Mouse (Mus musculus): ENCODE measurements around the gene Tgfbr3.
A peak's percentile ranks its signal among the peaks of the same experiment; 100 is the strongest.

Gene Tgfbr3

DNA sequence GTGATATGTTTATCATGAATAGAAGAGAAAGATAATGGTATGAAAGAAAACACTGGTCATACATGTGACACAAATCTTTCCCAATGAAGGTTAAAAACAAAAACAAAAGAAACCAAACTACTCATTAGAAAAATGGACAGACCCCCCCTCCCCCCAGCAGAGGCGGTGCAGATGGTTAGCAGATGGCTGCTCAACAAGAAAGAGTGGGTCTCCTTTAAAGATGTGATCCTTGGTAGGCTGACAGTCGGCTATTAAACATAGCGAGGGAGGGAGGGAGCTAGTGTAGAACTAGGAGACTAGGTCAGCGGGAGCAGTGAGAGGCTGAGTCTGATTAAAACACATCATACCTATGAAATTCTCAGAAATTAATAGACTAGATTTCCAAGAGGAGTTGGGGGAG lies 186.5 kb downstream of the Tgfbr3 start:
- no peak for DNase-seq

DNA sequence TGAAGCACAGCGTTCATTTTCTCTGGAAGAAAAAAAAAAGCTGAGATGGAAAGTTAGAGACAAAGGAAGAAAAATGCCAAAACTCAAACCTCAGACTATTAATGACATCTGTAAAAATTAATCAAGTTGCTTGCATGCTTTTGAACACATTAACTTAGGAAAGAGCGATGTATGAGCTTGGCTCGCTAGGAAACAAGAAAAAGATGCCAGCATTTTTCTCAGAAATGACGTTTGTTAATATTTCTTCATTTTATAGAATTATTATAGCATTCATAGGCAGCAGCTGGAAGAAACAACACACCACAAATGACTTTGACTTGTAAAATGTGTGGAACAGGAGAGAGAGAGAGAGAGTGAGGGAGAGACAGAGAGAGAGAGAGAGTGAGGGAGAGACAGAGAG lies 187.7 kb downstream of the Tgfbr3 start:
- no peak for DNase-seq

DNA sequence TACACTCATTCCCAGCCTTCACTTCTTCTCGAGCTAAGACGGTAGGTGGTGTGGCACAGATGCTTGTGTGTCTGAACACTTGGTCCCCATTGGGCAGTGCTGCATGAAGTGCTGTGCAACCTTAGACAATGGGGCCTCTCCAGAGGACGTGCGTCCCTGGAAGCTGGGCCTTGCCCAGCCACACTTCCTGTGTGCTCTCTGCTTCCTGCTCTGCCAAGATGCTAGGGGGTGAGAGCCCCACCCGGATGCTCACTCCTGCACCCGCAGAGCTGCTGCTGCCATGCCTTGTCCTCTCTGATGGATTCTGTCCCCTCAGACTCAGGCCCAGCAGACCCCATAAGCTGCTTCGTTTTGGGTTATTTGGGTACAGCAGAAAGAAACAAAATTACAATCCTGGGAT lies 188.3 kb downstream of the Tgfbr3 start:
- no peak for DNase-seq

DNA sequence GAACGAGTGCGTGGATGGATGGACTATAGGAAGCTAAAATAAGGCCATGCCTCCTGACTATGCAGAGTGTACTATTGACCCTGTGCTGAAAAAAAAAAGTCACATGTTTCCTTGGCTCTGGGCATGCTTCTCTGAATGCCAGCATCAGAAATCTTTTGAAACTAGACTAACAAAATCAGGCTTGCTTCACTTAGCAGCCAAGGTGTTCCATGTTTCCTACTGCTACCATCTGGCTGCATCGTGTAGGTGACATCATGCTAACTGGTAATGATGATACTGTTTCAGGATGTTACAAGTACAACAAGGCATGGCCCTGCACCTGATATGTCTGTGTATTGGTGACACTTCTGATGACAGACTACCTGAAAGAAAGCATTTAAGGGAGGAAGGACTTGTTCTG lies 189.8 kb downstream of the Tgfbr3 start:
- DNase-seq = peak; percentile 15 to 18

DNA sequence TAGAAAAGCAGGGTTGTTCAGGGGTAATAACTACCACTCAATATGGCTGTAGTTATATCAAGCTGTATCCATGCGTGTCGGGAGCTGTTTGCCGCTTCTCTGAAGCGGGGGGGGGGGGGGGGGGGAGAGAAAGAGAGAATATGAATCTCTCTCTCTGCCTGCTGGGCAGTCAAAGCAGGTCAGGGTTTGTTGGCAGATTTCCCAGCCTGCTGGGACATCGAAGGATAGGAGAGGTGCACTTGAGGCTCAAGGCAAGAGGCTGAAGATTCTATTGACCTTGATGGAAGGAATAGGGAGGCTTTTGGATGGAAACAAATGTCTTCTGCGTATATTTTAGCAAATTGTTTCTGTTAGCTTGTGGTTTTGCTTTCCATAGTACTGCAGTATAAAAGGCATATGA lies 190.4 kb downstream of the Tgfbr3 start:
- DNase-seq = no peak

DNA sequence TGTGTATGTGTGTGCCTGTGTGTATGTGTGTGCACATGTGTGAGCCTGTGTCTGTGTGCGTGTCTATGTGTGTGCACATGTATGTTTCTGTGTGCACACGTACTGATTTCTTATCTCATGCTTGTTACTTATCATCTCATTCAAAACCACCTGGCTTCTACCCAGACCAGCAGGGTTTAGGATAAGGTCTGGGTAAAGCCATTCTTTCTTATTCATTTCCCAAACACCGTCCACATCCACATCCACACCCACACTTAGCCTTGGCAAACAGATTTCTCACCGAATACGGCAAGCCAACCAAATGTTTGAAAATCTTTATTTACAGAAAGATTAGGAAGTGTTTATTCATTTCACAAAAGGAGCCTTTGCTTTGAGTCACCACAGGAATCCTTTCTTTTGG lies 191.4 kb downstream of the Tgfbr3 start:
- DNase-seq = no peak

DNA sequence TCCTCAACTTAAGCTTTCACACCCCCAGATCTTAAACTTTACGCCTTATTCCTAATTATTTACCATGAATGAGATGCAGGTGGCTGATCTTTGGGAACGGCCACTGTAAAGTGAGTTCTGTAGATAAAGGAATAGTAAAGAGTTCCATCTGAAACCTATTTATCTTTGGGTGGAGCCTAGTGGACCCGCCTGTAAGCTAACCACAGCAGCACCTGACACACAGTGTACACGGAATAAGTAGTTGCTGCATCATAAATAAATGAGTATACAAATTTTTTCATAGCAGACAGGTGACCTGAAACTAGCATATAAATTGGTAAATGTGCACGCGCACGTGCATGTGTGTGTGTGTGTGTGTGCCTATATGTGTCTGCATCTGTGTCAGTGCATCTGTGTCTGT lies 192.1 kb downstream of the Tgfbr3 start:
- no peak for DNase-seq

DNA sequence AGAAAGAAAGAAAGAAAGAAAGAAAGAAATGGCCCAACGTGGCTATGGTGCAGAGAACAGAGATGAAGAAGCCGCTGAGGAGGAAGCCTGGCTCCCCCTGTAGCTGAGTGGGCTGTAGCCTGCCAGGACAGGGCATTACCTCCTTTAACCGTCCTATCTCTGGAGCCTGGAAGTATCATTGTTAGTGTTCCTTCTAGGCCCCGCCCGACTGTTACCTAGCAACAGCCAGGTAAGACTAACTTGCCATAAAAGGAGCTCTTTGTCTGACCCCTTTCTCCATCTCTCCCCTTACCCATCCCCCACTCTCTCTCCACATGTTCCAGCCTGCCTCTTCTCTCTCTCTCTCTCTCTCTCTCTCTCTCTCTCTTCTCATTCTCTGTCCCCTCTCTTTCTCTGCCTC lies 195.2 kb downstream of the Tgfbr3 start:
- DNase-seq = no peak

DNA sequence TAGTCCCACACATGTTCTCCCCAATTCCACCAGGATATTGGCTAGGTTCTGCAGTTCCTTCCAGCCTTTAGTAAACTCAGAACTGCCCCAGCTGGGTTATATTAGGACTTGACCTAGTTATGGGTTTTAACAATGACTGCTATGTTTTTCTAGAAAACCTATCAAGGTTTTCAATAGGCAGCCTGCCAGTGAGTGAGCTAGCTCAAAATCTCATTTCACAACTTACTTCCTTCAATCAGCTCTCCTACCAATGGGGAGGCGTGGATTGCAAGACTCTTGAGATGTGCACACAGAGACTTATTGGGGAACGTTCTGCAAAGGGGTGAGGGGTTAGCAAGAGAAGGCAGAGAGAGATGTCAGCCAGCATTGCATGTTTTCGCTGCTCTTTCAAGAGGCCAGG lies 196.2 kb downstream of the Tgfbr3 start:
- DNase-seq = no peak

DNA sequence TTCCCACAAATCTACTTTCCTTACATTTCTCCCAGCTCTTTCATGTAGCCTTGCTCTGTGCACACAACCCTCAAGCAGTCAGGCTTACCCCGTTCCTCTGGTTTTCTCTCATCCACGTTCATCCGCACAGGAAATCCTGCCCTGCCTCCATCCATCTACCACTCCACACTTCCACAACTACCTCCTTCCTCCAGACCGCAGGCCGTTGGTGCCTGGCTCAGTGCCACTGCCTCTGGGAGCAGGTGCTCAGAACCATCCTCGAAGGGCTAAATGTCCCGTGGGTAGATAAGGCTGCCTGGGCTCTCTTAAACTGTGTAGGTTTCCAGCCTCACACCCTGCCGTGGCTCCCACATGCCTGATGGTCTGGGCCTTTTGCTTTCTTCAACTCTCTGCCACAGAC lies 197.3 kb downstream of the Tgfbr3 start:
- no peak for DNase-seq

DNA sequence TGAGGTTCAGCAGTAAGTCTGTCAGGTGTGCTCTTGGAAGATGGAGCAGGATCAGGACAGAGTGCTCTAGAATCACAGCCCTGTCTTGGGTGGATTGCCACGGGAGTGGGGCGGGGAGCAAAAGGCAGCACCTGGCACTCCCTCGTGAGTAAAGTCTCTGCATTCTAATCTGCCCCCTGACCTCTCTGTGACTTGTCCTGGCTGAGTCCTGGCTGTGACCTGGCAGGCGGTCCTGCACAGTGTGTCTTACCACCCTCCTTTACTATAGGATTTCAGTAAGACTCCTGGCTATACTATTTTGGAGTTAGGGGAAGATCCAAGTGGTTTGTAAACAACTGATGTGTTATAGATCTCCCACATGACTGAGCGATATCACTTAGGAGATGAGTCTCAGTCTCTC lies 199.5 kb downstream of the Tgfbr3 start:
- DNase-seq = no peak

DNA sequence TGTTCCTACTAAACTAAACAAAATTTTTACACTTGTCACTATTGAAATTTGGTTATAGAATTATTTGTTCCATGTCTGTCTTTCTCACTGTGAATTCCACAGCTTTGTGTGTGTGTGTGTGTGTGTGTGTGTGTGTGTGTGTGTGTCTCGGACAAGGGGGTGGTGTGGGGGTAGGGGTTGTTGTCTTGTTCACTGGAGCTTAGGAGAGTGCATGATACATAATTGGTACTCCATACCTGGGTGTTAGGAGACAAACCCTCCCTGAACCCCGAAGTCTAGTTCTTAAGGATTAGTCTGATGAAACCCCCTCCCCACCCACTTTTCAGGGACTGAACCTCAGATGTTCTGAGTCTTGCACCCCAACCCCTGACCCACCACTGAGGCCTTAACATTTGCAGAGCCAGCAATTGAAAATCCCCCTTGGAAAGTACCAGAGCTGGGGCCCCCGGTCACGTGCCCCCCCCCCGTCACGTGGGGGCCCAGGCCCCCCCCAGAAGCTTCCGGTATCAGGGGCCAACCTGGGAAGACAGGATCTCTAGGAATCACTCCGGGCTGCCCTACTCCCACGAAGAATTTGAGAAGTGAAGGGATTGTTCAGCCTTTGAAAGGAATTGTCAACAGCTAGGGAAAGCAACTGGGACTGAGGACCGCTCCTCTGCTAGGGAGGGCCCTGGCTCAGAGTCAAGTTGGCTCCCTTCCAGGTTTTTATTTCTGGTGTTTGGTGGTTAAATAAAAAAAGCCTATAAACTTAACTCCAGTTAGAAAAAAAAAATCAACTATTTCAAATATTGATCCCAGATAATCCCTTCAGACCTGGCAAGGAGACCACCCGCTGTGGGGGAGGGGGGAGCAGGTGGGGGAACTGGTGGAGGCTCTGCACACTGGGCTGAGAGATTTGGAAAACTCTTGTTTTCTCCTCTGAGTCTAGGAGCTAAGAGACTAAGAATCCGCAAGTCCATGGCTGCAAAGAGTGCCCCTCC lies 201.3 kb downstream of the Tgfbr3 start:
- peak; percentile 66 to 83 for DNase-seq

DNA sequence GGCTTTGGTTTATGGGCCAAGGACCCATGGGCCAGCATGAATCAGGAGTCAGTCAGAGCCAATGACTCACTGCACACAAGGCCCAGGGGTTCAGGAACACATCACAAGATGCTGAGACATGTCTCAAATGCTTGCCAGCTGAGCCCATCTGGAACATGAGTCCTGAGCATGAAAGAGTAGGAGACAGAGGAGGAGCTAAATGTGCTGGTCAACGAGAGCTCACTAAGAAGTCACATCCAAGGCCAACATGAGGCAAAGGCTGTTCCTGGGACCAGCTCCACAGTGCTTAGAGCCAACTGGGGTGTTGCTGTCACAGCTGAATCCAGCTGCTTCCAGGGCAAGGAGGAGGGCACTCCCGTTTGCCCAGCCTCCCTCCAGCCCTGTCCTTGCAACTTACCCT lies 202.1 kb downstream of the Tgfbr3 start:
- DNase-seq = peak; percentile 33 to 63

DNA sequence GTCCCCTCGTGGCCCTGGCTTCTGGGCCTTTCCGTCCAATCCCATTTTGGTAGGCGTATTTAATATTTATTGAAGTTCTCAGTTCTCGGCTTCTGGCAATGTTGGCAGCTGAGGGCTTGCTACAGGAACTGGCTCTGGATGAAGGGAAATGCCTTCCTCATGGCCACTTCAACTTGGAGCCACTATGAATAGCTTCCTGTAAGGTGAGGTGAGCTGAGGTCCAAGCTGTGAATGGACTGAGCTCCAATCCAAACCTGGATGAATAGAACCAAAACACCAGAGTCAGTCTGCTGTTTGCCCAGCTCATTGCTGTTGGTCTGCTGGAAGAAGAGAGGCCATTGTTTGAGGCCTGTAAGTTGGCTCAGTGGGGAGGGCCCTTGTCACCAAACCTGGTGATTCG lies 203.3 kb downstream of the Tgfbr3 start:
- DNase-seq = no peak

DNA sequence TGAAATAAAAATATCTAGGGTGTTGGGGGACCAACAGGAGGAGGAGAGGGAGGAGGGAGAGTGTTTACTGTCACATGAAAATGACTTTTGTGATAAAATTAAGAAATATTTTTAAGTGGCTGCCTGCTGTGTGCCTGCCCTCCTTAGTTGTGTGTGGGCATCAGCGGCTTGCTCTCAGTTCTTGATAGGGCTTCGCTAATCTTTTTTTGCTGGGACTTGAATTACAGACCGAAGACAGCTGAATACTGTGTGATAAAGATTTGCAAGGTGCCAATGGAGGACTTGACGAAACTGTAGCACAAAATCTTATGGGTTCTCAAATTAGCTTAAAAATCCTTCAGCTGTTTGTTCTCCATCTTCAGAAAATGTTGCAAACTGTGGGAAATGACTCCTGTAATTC lies 205.0 kb downstream of the Tgfbr3 start:
- DNase-seq = no peak

DNA sequence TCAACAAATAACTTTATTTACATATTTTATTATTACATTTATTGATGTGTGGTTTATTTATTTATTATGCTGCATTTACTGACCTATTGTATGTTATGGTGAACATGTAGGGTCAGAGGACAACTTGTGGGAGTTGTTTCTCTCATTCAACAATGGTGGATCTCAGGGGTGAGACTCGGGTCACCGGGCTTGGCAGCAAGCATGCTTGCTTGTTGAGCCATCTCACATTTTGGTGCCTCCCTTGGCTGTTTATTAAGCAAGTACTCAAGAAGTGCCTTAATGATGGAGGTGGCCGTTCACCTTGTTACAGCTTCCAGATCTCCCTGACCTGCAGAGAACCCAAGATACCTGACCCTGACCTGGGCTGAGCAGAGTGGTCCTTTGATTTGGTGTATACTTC lies 207.4 kb downstream of the Tgfbr3 start:
- DNase-seq = peak; percentile 12 to 34

DNA sequence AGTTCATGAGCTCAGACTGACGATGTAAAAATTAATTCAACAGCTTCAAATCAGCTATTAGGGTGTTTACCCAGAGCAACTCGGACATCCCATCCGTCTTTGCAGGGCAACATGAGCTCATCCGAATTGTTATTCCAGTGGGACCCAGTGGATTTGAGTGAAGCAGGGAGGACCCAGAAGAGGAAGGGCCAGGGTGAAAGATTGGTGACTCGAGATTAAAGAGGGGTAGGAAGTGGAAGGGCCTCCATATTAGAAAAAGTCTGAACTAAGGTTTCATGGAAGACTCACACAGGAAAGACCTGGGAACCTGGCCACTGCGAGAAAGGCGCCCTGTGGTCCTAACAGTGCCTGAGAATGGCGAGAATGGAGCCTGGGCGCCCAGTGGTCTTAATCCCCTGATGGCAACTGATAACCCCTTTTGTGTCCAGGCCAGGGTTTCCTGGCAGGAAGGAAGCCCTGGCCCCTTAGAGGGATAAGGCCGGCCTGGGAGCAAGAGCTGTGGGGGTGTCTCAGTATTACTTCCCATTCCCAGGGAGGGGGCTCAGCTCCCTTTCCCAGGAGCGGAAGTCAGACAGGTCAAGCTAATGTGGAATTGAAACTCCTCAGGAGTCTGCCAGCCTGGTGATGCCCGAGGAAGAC lies 208.3 kb downstream of the Tgfbr3 start:
- DNase-seq = no peak

DNA sequence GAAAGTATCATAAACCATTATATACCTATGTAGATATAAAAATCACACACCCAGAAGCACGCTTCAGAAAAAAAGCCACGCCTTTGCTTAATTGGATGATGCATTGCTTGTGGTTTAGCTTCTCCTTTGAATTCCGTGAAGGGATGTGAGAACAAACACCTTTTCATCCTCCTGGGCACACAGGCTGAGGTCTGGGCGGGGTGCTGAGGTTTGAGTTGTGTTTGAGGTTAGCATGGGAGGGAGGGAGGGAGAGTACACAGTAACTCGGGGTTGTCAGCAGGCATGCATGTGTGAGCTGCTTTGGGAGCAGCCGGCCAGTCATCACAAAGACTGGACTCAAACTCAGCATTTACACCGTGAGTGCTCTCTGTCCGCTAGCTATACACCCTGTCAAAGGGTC lies 209.5 kb downstream of the Tgfbr3 start:
- no peak for DNase-seq

DNA sequence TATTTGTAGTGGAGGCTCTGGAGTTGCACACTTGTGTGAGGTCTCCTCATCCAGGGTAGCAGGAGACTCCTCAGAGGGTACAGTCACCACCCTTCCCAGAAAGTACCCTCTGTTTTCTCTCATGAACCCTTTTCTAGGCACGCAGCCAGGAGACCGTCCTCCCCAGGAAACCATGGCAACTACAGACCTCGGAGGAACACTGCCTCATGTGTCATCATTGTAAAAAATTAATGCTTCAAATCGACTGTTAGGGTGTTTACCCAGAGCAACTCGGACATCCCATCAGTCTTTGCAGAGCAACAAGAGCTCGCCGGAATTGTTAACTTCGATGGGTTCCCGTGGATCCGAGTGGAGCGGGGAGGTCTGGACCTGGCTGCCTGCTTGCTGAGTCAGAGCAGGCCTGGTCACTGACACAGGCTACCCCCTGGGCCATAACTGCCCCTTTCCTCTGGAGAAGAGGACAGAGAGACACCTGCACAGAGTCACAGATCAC lies 210.2 kb downstream of the Tgfbr3 start:
- DNase-seq = peak in 1 of 2 experiments; percentile 11

DNA sequence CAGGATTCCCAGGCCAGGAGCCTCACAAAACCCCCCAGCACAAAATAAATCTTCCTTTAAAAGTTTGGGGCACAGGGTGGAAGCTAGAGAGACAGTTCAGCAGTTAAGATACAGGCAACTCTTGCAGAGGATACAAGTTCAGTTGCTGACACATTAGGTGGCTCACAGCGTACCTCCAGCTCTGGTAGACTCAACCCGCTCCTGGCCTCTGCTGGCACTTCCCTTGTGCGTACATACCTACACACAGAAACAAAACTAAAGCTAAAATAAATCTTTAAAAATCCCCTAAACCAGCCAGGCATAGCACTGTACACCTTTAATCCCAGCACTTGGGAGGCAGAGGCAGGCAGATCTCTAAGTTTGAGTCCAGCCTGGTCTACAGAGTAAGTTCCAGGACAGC lies 211.1 kb downstream of the Tgfbr3 start:
- no peak for DNase-seq

DNA sequence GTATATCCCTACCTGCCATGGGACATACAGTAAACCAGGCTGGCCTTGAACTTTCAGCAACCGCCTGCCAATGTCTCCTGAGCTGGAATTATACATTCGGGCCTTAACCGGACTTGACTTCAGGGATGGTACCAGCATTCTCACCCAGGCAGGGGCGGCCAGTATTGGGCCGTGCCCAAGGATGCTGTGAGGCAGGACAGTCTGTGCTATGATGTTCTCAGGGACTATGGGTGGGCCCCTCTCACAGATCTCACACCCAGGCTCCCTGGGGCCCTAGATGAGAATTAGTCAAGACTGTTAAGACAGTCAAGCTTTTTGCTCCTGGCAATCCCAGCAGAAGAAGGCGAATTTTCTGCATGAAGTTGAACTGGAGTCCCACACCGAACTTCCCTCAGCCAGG lies 211.5 kb downstream of the Tgfbr3 start:
- DNase-seq = no peak

DNA sequence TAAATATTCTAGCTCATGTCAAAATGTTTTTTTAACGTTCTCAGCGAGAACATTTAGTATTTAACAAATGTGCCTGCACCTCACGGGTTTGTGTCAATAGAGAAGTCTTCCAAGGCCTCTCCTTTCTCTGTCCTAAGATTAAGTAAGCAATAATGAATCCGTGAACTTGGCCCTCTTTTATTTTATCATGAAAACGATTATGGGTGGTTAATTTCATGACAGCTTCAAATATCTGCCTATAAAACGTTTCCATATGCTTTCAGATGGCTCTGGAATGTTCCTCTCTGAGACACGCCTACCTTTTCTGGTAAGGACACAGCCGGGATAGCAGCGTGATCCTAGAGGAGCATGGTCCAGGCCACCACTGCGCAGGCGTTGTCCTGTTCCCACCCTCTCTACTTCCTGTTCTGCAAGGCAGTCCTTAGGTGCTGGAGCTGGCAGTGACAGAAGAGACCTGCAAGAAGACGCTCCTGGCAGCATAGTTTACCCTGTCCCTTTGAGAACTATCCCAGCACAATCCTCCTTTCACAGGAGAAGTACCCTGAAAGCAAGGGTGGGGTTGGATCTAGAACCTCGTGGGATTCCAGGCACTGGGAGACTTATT lies 214.3 kb downstream of the Tgfbr3 start:
- DNase-seq = no peak

DNA sequence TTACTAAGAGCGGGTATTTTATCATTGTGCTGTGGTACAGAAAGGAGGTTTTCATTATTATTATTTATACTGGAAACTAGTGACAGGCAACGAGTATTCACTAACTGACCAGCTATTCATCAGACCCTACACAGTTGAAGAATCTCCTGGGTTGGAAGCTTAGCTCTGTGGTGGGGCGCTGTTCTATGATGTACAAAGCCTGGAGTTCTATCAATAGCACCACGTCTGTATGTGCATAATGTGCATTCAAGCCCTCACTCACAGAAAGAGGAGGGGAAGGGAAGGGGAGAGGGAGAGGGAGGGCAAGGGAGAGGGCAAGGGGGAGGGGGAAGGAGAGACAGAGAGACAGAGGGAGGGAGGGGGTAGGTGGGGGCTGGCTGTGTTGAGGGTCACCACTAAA lies 215.1 kb downstream of the Tgfbr3 start:
- no peak for DNase-seq

DNA sequence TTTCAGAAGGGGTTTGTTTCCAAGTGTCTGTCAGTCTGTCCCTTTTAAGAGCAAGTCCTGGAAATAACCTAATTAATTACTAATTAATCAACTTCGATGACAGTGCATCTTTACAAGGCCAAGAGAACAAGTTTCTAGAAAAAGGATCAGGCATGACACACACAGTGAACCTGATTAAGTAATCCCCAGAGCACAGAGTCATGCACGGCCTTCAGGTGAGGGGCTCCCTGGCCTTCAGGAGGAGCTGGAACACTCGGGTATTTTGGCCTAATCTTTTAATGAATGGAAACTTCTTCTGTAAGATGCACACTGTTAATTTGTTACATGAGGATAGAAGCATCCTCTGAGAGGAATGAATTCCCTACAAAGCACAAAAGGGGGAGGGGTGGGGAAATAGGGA lies 215.9 kb downstream of the Tgfbr3 start:
- DNase-seq = no peak
